Mouse (Mus musculus) A20 (cell line): ENCODE measurements around the gene Fbxl2.

ENCODE experiments used
- DNase-seq: peaks from one replicate; pipeline ENCODE4 v3.0.0-alpha.2; 2011; ENCODE audit warnings: low read depth, low spot score

The Fbxl2 gene

GRCm38 (mm10) chr9:113974945-113975344, 71.0 kb downstream of the Fbxl2 start:
- no peak for DNase-seq

GRCm38 (mm10) chr9:113973857-113974256, 72.1 kb downstream of the Fbxl2 start:
- DNase-seq = no peak

GRCm38 (mm10) chr9:113971615-113972014, 74.4 kb downstream of the Fbxl2 start:
- no peak for DNase-seq

- DNase-seq = no peak
Observed at GRCm38 (mm10) chr9:113970041-113970440, 76.0 kb downstream of the Fbxl2 start.

GRCm38 (mm10) chr9:113969399-113969798, 76.6 kb downstream of the Fbxl2 start:
- DNase-seq = no peak

DNA sequence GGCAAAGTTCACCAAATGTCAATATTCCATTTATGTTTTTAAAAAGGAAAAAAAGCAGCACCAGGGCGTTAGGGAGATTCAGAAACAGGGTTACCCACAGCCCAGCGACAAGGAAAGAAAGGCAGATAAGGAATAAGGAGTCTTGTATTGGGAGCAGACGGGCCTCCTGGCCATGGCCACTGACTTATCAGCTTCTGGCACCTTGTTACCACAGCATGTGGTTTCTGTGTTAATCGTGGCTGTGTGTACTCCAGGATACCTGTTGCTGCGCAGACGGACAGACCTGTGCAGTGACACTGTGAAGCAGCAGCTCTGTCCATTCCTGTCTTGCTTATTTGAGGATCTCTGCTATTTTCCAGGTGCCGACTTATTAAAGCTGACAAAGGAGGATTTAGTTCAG, 77.0 kb downstream of the Fbxl2 start:
- DNase-seq = no peak

DNA sequence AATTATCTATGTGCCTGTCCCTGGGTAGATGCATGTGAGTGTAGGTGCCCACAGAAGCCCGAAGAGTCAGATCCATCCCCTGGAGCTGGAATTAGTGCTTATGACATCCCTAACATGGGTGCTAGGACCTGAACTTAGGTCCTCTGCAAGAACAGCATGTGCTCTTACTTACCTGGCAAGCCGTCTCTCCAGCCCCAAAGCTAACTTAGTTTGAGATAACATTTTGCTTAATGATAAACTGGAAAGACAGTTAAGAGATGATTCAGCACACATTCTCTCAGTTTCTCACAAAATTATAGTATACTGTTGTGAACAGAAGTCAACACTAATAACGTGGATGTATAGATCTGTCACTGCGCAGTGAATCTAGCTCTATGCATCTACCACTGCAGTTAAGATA, 79.2 kb downstream of the Fbxl2 start:
- DNase-seq = no peak

DNA sequence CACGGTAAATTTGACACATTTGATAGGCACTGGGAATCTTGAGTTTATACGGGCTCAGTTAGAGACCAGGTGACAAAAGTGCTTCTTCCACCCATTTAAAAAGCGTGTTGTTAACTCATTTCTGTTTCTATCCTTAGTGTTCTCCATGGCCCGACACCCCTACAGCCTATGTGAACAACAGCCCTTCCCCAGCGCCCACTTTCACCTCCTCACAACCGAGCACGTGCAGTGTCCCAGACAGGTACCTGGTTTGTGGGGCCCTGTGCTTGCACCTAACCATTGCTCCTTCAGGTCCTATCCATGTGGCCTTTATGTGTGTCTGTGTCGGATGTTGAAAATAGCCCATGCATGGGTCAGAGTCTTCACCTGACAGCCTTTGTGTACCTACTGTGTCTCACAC, 81.6 kb downstream of the Fbxl2 start:
- no peak for DNase-seq

- no peak for DNase-seq
Observed at GRCm38 (mm10) chr9:113963718-113964117, 82.3 kb downstream of the Fbxl2 start.

GRCm38 (mm10) chr9:113957777-113958176, 88.2 kb downstream of the Fbxl2 start:
- no peak for DNase-seq

DNA sequence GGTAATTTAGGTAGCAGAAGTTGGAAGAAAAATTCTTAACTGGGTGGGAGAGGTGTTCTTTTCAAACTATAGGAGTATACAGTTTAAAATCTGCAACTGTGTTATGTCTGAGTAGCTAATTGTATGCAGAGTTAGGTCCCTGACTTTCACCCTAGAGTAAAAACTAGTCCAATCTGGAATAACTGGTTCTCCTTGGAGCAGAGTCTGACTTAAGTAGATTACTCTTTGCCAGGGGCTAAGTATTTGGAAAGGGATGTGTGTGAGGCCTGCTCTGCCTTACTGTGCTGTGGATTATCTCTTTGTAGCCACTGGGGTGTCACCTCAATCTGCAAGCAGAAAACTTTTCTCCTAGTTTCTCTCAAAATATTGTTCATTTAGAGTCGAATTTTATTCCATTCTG, 98.8 kb downstream of the Fbxl2 start:
- no peak for DNase-seq

GRCm38 (mm10) chr9:113943372-113943771, 102.6 kb downstream of the Fbxl2 start:
- no peak for DNase-seq

- peak; percentile 56 for DNase-seq
Observed at GRCm38 (mm10) chr9:113941103-113941805, 104.7 kb downstream of the Fbxl2 start.

DNA sequence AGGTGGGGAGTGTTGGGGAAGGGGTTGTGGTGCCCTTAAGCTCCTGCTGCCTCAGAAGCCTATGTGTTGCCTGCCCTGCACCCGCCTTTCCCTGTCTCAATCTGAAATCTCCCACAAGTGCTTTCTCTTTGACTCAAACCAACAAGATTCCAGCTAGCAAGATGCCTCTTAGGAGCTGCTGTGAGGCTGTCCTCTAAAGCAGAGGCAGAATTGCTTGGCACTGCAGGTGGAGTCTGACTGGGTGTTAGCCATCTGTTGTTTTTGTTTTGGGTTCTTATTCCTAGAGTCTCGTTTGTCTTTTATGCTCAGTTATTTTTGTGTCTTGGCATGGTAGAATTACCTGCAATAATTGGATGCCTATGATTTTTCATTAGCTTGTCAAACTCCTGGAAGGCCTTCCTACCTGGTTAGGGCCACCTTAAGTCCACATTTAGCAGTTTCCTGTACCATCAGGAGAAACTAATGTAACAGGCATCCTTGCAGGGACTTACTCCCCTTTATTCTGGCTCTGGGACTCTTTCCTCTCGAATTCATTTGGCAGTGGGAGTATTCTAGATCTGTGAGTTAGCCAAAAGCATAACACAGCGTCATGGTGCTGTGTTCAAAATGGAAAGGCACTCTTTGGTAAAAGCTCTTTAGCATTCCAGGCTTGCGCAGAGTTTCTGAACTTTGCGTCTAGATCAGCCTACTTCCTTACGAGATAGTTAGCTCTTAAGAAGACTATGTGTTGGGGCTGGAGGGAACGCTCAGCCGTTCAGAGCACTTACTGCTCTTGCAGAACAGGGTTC, 106.7 kb downstream of the Fbxl2 start:
- DNase-seq = no peak

GRCm38 (mm10) chr9:113935638-113936037, 110.4 kb downstream of the Fbxl2 start:
- DNase-seq = no peak

DNA sequence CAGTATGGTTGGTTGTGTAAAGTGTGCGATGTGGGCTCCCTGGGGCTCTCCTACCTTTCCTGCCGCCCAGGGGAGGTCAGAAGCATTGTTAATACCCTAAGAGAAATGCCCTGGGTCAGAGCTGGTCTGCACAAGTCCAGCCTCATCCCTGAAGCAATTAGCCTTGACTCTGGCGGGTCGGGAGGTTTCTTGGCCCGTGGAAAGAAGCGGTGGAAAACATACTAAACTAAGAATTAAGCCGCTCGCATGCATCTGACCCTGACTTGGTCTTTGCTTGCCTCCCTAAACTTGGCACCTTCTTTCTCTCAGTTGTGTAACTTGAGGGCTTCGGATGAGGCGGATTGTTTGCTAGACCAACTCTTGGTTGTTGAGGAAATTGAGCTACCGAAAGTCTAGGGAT, 113.5 kb downstream of the Fbxl2 start:
- DNase-seq = no peak

- DNase-seq = peak; percentile 53
Observed at GRCm38 (mm10) chr9:113932100-113932470, 113.9 kb downstream of the Fbxl2 start.

GRCm38 (mm10) chr9:113931375-113932099, 114.5 kb downstream of the Fbxl2 start:
- peak; percentile 44 for DNase-seq

DNA sequence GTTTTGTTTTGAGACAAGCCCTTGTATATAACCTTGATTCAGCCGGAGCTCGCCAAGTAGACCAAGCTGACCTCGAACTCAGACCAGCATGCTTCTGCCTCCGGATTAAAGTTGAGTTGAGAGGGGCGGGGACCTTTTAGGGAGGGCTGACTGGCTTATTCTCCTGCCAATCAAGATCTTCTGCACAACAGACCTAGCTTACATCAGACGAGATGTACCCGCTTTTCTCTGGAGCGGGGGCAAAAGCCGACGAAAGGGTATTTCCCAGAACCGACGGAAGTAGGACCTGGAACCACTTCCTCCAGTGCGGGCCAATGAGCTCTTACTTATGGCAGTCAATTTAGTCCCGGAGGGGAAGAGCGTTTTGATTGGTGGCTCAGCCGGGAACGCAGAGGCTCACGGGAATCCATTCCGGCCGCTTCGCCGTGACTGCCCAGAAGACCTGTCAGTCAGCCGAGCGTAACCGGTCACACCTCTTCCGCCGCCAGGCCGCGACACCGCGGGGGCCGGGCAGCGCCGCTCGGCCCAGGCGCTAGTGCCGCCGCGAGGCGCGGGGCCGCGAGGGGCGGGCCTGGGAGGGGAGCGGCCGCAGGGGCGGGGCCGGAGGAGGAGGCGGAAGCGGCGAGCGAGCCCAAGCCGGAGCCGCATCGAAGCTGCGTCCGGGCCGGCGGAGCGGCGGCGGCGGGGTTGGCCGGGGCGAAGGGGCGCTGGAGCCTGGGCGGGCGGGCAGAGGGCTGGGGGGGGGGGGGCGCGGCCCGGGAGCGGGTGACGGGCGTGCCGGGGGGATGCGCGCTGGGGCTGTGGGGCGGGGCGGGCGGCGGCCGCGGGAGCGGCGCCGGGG, 115.2 kb downstream of the Fbxl2 start, which contains the start of gene Ubp1:
TSS of gene Ubp1 (plus strand) at position 401 of the 841 bp plus-strand sequence.
- peak; percentile 97 for DNase-seq

DNA sequence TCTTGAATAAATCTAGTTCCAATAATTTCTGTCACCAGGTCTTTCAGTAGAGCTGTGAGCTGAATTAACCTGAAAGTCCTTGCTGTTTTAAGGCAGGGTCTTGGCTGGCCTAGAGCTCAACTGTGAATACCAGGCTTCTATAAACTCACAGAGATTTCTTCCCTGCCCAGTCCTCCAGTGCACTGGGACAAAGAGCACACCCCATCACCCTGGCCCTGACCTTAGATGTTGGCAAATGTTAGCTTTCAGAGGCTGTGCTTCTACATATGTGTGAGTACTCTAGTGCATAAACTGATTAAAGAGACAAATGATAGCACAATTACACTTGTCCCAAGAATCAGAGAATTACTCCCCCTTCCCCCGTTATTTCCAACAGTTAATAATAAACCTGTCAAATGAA, 116.3 kb downstream of the Fbxl2 start:
- DNase-seq = no peak

- peak; percentile 59 for DNase-seq
Observed at GRCm38 (mm10) chr9:113928591-113928990, 117.4 kb downstream of the Fbxl2 start.
